Mouse (Mus musculus) erythroblast, embryonic 14.5 days (primary cell): ENCODE data around the gene Npw.

ENCODE experiments used
- GATA1 ChIP-seq: IDR thresholded peaks from 2 replicates; pipeline ENCODE4 v1.6.1; 2012; ENCODE audit warnings: low read length, inconsistent platforms, mixed read lengths
- TAL1 ChIP-seq: IDR thresholded peaks from 3 replicates; pipeline ENCODE4 v1.6.1; 2012; ENCODE audit warnings: low read length, inconsistent platforms, mixed read lengths

GRCm38 (mm10) chr17:24630072-24630471 lies 28.2 kb downstream of the Npw start:
- TF ChIP-seq TAL1 (no peak), GATA1 (no peak)
